Mouse (Mus musculus): ENCODE measurements around the gene Gm17334. TPM values are rescaled to one million over a fixed set of nuclear protein-coding genes. Genes with fewer than 3 reads are reported as not detected.

The Gm17334 gene
- polyA plus RNA-seq, 1 experiment: 0.86 TPM

DNA sequence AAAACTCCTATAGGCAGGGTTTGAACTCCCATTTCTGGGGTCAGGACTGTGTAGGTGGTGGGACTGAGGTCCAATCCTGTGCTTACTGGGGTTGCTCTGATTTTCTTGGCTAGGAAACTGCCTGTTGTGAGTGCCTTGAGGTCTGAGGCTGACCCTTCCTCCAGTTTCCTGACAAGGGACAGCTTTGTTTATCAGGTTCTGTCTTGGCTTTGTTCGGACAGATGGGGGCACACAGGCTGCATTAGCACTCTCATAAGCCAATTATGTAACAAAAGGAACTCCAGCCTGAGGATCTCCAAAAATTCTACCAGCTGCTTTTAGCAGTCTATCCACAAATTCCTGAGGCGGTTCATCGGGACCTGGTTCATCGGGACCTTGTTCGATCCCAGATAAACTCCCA is 30.6 kb downstream of the Gm17334 start:
- Histone ChIP-seq H3K27ac (ENCODE audit: control insufficient read depth, insufficient read depth, low read length) (no peak overlapping the region), H3K4me1 (replicated peaks; ENCODE audit: control insufficient read depth, insufficient read depth, low read length) (no peaks in the 10 kb centered on the region), H3K27me3 (ENCODE audit: control insufficient read depth, insufficient read depth, low read length) (no peaks in the 10 kb centered on the region), H3K36me3 (ENCODE audit: control insufficient read depth, insufficient read depth, low read length) (no peaks in the 10 kb centered on the region), H3K4me3 (ENCODE audit: control insufficient read depth, insufficient read depth, low read length) (no peak overlapping the region)
- TF ChIP-seq CTCF (IDR thresholded peaks at IDR 0.05; ENCODE audit: borderline replicate concordance, control insufficient read depth, extremely low read depth, insufficient read depth, low read length, poor library complexity): no peak
- TF ChIP-seq POLR2A (IDR thresholded peaks at IDR 0.05; ENCODE audit: control insufficient read depth, extremely low read depth, insufficient read depth, low read length, poor library complexity): no peak
- 88% methylated on average over 5 of the region's 5 CpGs for WGBS
- no peak for DNase-seq

GRCm38 (mm10) chr11:53737573-53737946 is 35.4 kb downstream of the Gm17334 start:
- peaks cover 16% of the 10 kb centered on the region for H3K4me1 ChIP-seq (replicated peaks; ENCODE audit: control insufficient read depth, insufficient read depth, low read length)
- no peak overlapping the region for H3K4me3 ChIP-seq (ENCODE audit: control insufficient read depth, insufficient read depth, low read length)
- H3K27ac ChIP-seq (ENCODE audit: control insufficient read depth, insufficient read depth, low read length): 0 out of 2 replicates have a peak overlapping the region, but pooled peaks have one; percentile 12
- no peaks in the 10 kb centered on the region for H3K27me3 ChIP-seq (ENCODE audit: control insufficient read depth, insufficient read depth, low read length)
- peak; percentile 65 for DNase-seq
- no peak for TF ChIP-seq POLR2A (IDR thresholded peaks at IDR 0.05; ENCODE audit: control insufficient read depth, extremely low read depth, insufficient read depth, low read length, poor library complexity)
- TF ChIP-seq CTCF (IDR thresholded peaks at IDR 0.05; ENCODE audit: borderline replicate concordance, control insufficient read depth, extremely low read depth, insufficient read depth, low read length, poor library complexity): no peak
- H3K36me3 ChIP-seq (ENCODE audit: control insufficient read depth, insufficient read depth, low read length): no peaks in the 10 kb centered on the region
- WGBS: 38% methylated on average over 6 of the region's 6 CpGs

DNA sequence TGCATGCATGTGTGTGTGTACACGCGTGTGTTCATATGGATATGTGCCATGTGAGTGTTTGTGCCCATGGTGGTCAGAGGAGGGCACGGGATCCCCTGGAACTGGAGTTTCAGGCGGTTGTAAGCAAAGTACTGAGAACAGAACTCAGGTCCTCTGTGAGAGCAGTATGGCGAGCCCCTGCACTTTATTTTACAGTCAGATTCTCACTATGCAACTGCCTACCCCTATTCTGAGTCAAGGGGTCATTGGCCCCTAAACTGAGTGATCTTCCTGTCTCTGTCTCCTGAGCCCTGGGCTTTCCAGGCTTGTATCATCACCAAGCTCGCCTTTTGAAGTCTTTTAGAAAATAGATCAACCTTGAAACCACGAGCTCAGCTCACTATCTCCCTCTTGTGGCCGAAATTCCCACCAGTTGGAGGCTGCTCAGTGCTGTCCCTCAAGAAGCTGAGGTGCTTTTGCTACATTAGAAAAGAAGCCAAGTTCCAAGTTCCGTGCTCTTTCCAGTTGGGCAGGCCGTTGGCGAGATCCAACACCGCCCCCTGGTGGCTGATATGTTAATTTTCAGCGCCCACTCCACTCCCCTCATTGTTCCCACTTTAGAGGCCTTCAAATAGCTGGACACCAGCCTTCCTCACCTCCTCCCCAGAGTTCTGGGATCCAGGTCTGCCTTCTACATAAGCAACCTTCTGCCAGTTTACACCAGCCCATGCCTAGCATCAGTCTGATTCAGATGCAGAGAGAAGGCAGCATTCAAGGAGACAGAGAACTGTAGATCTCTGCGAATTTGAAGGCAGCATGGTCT is 36.0 kb downstream of the Gm17334 start:
- H3K4me1 ChIP-seq (replicated peaks; ENCODE audit: control insufficient read depth, insufficient read depth, low read length): peaks cover 16% of the 10 kb centered on the region
- 49% methylated on average over 14 of the region's 14 CpGs for WGBS
- H3K27ac ChIP-seq (ENCODE audit: control insufficient read depth, insufficient read depth, low read length): 0 out of 2 replicates have a peak overlapping the region, but pooled peaks have one; percentile 12
- H3K4me3 ChIP-seq (ENCODE audit: control insufficient read depth, insufficient read depth, low read length): no peak overlapping the region
- DNase-seq: peak; percentile 71
- H3K27me3 ChIP-seq (ENCODE audit: control insufficient read depth, insufficient read depth, low read length): no peaks in the 10 kb centered on the region
- H3K36me3 ChIP-seq (ENCODE audit: control insufficient read depth, insufficient read depth, low read length): no peaks in the 10 kb centered on the region
- TF ChIP-seq CTCF (IDR thresholded peaks at IDR 0.05; ENCODE audit: borderline replicate concordance, control insufficient read depth, extremely low read depth, insufficient read depth, low read length, poor library complexity) (peak; percentile 69; the same call in 1 of the 2 replicates), POLR2A (IDR thresholded peaks at IDR 0.05; ENCODE audit: control insufficient read depth, extremely low read depth, insufficient read depth, low read length, poor library complexity) (no peak)

DNA sequence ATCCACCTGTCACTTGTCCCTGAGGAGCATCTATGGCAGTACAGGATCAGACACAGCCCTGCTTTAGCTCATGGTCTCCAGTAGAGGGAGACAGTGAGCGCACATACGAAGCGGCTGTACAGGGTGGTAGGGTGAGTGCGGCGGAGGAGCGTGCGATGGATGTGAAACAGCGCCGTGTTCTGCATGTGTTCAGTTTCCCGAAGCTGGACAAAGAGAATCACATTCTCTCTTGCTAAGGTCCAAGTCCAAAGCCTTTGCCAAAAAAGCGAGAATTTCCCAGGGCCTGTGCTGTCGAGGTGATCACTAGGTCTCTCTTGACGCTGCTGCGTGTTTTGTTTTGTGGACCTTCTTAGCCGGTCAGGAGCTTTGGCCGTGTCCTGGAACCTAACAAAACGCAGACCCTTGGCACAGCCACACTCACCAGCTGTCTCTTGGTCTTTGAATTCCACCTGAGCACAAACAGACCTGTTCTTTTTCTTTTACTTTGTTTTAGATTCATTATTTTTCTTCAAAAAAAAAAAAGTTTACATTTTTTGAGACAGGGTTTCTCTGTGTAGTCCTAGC is 37.2 kb downstream of the Gm17334 start:
- Histone ChIP-seq H3K27me3 (ENCODE audit: control insufficient read depth, insufficient read depth, low read length) (no peaks in the 10 kb centered on the region), H3K27ac (ENCODE audit: control insufficient read depth, insufficient read depth, low read length) (no peak overlapping the region), H3K4me1 (replicated peaks; ENCODE audit: control insufficient read depth, insufficient read depth, low read length) (peaks cover 16% of the 10 kb centered on the region), H3K4me3 (ENCODE audit: control insufficient read depth, insufficient read depth, low read length) (no peak overlapping the region), H3K36me3 (ENCODE audit: control insufficient read depth, insufficient read depth, low read length) (no peaks in the 10 kb centered on the region)
- WGBS: 25% methylated on average over 17 of the region's 17 CpGs
- DNase-seq: peak; percentile 68
- TF ChIP-seq POLR2A (IDR thresholded peaks at IDR 0.05; ENCODE audit: control insufficient read depth, extremely low read depth, insufficient read depth, low read length, poor library complexity) (no peak), CTCF (IDR thresholded peaks at IDR 0.05; ENCODE audit: borderline replicate concordance, control insufficient read depth, extremely low read depth, insufficient read depth, low read length, poor library complexity) (peak; percentile 93)

- peak overlapping the region; percentile 8; the same call in 1 of the 2 replicates for H3K27ac ChIP-seq (ENCODE audit: control insufficient read depth, insufficient read depth, low read length)
- no peaks in the 10 kb centered on the region for H3K36me3 ChIP-seq (ENCODE audit: control insufficient read depth, insufficient read depth, low read length)
- peaks cover 16% of the 10 kb centered on the region for H3K4me1 ChIP-seq (replicated peaks; ENCODE audit: control insufficient read depth, insufficient read depth, low read length)
- H3K27me3 ChIP-seq (ENCODE audit: control insufficient read depth, insufficient read depth, low read length): no peaks in the 10 kb centered on the region
- WGBS: 56% methylated on average over 18 of the region's 18 CpGs
- no peak for TF ChIP-seq POLR2A (IDR thresholded peaks at IDR 0.05; ENCODE audit: control insufficient read depth, extremely low read depth, insufficient read depth, low read length, poor library complexity)
- no peak overlapping the region for H3K4me3 ChIP-seq (ENCODE audit: control insufficient read depth, insufficient read depth, low read length)
- DNase-seq: no peak
These were observed 37.9 kb downstream of the Gm17334 start for GRCm38 (mm10) chr11:53734970-53735681.

- H3K27ac ChIP-seq (ENCODE audit: control insufficient read depth, insufficient read depth, low read length): no peak overlapping the region
- no peaks in the 10 kb centered on the region for H3K27me3 ChIP-seq (ENCODE audit: control insufficient read depth, insufficient read depth, low read length)
- no peak overlapping the region for H3K4me3 ChIP-seq (ENCODE audit: control insufficient read depth, insufficient read depth, low read length)
- 92% methylated on average over 2 of the region's 2 CpGs for WGBS
- H3K36me3 ChIP-seq (ENCODE audit: control insufficient read depth, insufficient read depth, low read length): no peaks in the 10 kb centered on the region
- peaks cover 16% of the 10 kb centered on the region for H3K4me1 ChIP-seq (replicated peaks; ENCODE audit: control insufficient read depth, insufficient read depth, low read length)
- DNase-seq: no peak
- TF ChIP-seq POLR2A (IDR thresholded peaks at IDR 0.05; ENCODE audit: control insufficient read depth, extremely low read depth, insufficient read depth, low read length, poor library complexity): no peak
- no peak for TF ChIP-seq CTCF (IDR thresholded peaks at IDR 0.05; ENCODE audit: borderline replicate concordance, control insufficient read depth, extremely low read depth, insufficient read depth, low read length, poor library complexity)
These were observed 38.6 kb downstream of the Gm17334 start for GRCm38 (mm10) chr11:53734431-53734830.

Measured in thymus, adult 2 months (tissue).